Mouse (Mus musculus) erythroblast, embryonic 14.5 days (primary cell): ENCODE results near the gene Thumpd2.

Source experiments
- GATA1 ChIP-seq: IDR thresholded peaks from 2 replicates; pipeline ENCODE4 v1.6.1; 2012; ENCODE audit warnings: low read length, inconsistent platforms, mixed read lengths
- TAL1 ChIP-seq: IDR thresholded peaks from 3 replicates; pipeline ENCODE4 v1.6.1; 2012; ENCODE audit warnings: low read length, inconsistent platforms, mixed read lengths

GRCm38 (mm10) chr17:81044356-81044755 is 20.5 kb downstream of the Thumpd2 start:
- TF ChIP-seq GATA1 (no peak), TAL1 (no peak)
